Mouse (Mus musculus): ENCODE results near the gene Hdgf.

GRCm38 (mm10) chr3:87913891-87914290, 7.8 kb downstream of the Hdgf start:
- TF ChIP-seq CTCF (IDR thresholded peaks at IDR 0.05; ENCODE audit: control insufficient read depth, insufficient read depth, insufficient read length) (no peak), CEBPB (IDR thresholded peaks at IDR 0.05; ENCODE audit: low read depth) (no peak), MAX (IDR thresholded peaks at IDR 0.05) (no peak), MYOD1 (IDR thresholded peaks at IDR 0.05; ENCODE audit: control insufficient read depth, insufficient read length, low read depth) (no peak)

All from C2C12 (cell line).